Mouse (Mus musculus) splenic B cell, adult 2 months (primary cell): Measurements from ENCODE around the gene Rpl36a.

ENCODE experiments used
- DNase-seq: peaks from one replicate; pipeline ENCODE4 v3.0.0-alpha.2; 2011; ENCODE audit warnings: low read depth, low spot score
- H3K27me3 ChIP-seq: 2 replicates; pipeline ENCODE4 v1.6.1; 2012; ENCODE audit warnings: mild to moderate bottlenecking, low read length, moderate library complexity, mixed read lengths; ENCODE audit not compliant: control insufficient read depth, poor library complexity, insufficient read depth, severe bottlenecking
- H3K36me3 ChIP-seq: 2 replicates; pipeline ENCODE4 v1.6.1; 2012; ENCODE audit warnings: mild to moderate bottlenecking, low read length, moderate library complexity, mixed read lengths; ENCODE audit not compliant: control insufficient read depth, poor library complexity, insufficient read depth, severe bottlenecking

The Rpl36a gene

GRCm38 (mm10) chrX:134620254-134620865 is 34.9 kb downstream of the Rpl36a start:
- Histone ChIP-seq H3K27me3 (no peaks in the 10 kb centered on the region; the same call in 1 of the 2 replicates), H3K36me3 (no peaks in the 10 kb centered on the region)
- DNase-seq, result no peak

- no peaks in the 10 kb centered on the region; the same call in 1 of the 2 replicates for H3K27me3 ChIP-seq
- H3K36me3 ChIP-seq, result no peaks in the 10 kb centered on the region
- no peak for DNase-seq
Observed at GRCm38 (mm10) chrX:134621685-134622084, 36.2 kb downstream of the Rpl36a start.

GRCm38 (mm10) chrX:134623350-134623749 is 37.9 kb downstream of the Rpl36a start:
- Histone ChIP-seq H3K36me3 (no peaks in the 10 kb centered on the region), H3K27me3 (no peaks in the 10 kb centered on the region; the same call in 1 of the 2 replicates)
- DNase-seq, result no peak

GRCm38 (mm10) chrX:134628200-134628599 is 42.7 kb downstream of the Rpl36a start:
- Histone ChIP-seq H3K36me3 (no peaks in the 10 kb centered on the region), H3K27me3 (no peaks in the 10 kb centered on the region)
- no peak for DNase-seq

GRCm38 (mm10) chrX:134632710-134633109 is 47.3 kb downstream of the Rpl36a start:
- no peaks in the 10 kb centered on the region for H3K36me3 ChIP-seq
- no peaks in the 10 kb centered on the region for H3K27me3 ChIP-seq
- no peak for DNase-seq

- H3K27me3 ChIP-seq, result no peaks in the 10 kb centered on the region
- DNase-seq, result no peak
- no peaks in the 10 kb centered on the region for H3K36me3 ChIP-seq
Observed at GRCm38 (mm10) chrX:134635111-134635510, 49.7 kb downstream of the Rpl36a start.

GRCm38 (mm10) chrX:134635860-134636259 is 50.4 kb downstream of the Rpl36a start:
- DNase-seq, result no peak
- no peaks in the 10 kb centered on the region for H3K27me3 ChIP-seq
- H3K36me3 ChIP-seq, result no peaks in the 10 kb centered on the region
